Mouse (Mus musculus) heart, embryonic 16.5 days (tissue): Measurements from ENCODE around the gene Nectin1. TPM values are rescaled to one million over a fixed set of nuclear protein-coding genes. Genes with fewer than 3 reads are reported as not detected.

Experiments used
- ATAC-seq: fragments of 200-750 bp; cut with Nextera tagmentation; replicated peaks from 2 replicates; pipeline ENCODE4 v1.8.0; 2017; ENCODE audit warnings: moderate number of reproducible peaks; ENCODE audit not compliant: insufficient read depth, low FRiP score; ENCODE audit errors: extremely low read depth
- H3K27ac ChIP-seq: fragments of 300-500 bp; sonication (generic); 2 replicates; pipeline ENCODE4 v1.5.1; 2014; ENCODE audit warnings: mild to moderate bottlenecking, low read length, control low read depth, moderate library complexity
- H3K27me3 ChIP-seq: fragments of 300-500 bp; sonication (generic); 2 replicates; pipeline ENCODE4 v1.6.1; 2014; ENCODE audit warnings: low read length, mixed read lengths; ENCODE audit not compliant: control insufficient read depth, insufficient read depth
- H3K36me3 ChIP-seq: fragments of 300-500 bp; sonication (generic); 2 replicates; pipeline ENCODE4 v1.6.1; 2014; ENCODE audit not compliant: control insufficient read depth, insufficient read depth
- H3K4me1 ChIP-seq: fragments of 300-500 bp; sonication (generic); 2 replicates; pipeline ENCODE4 v1.6.1; 2014; ENCODE audit warnings: low read length, mixed read lengths; ENCODE audit not compliant: control insufficient read depth, insufficient read depth
- H3K4me2 ChIP-seq: fragments of 300-500 bp; sonication (generic); 2 replicates; pipeline ENCODE4 v1.6.1; 2014; ENCODE audit warnings: low read depth, mild to moderate bottlenecking, control low read depth, low read length
- H3K4me3 ChIP-seq: fragments of 300-500 bp; sonication (generic); 2 replicates; pipeline ENCODE4 v1.5.1; 2014; ENCODE audit warnings: mild to moderate bottlenecking, control low read depth, low read length
- H3K9ac ChIP-seq: fragments of 300-500 bp; sonication (generic); 2 replicates; pipeline ENCODE4 v1.6.1; 2014; ENCODE audit warnings: low read length, control low read depth
- H3K9me3 ChIP-seq: fragments of 300-500 bp; sonication (generic); replicated peaks from 2 replicates; pipeline ENCODE4 v1.6.1; 2016; ENCODE audit warnings: low read length; ENCODE audit not compliant: control insufficient read depth
- WGBS: fragments of 180-500 bp; shearing (Covaris S2); extraction: QIAGEN DNeasy Blood & Tissue Kit; methylation state at CpG from one replicate; pipeline ENCODE4 v1.1.7; 2014; 5-methylcytosine and 5-hydroxymethylcytosine counted together
- polyA plus RNA-seq: library from polyadenylated mRNA; unstranded; fragments of >200 nt; fragmentation: Nextera tagmentation; extraction: Ambion mirVana; gene quantifications from 2 replicates; pipeline ENCODE4 v1.2.1, GENCODE M21; 2015

Gene Nectin1
- polyA plus RNA-seq, 1 experiment from 2014 or later = 2.0 TPM

- no peak overlapping the region for H3K4me2 ChIP-seq
- H3K4me1 ChIP-seq = no peaks in the 10 kb centered on the region
- ATAC-seq = peak; percentile 55; the same call in 1 of the 2 replicates
- no peak overlapping the region for H3K4me3 ChIP-seq
- no peaks in the 10 kb centered on the region for H3K9me3 ChIP-seq
- H3K36me3 ChIP-seq = no peaks in the 10 kb centered on the region
- peaks cover 4% of the 10 kb centered on the region for H3K27me3 ChIP-seq
- 55% methylated on average over 4 of the region's 4 CpGs for WGBS
- peak overlapping the region; percentile 49; the same call in 1 of the 2 replicates for H3K27ac ChIP-seq
- no peak overlapping the region for H3K9ac ChIP-seq
Observed at GRCm38 (mm10) chr9:43719407-43719839, 24.4 kb upstream of the Nectin1 start.

- H3K27me3 ChIP-seq = peaks cover 4% of the 10 kb centered on the region
- H3K27ac ChIP-seq = peak overlapping the region; percentile 45; the same call in 1 of the 2 replicates
- H3K4me3 ChIP-seq = no peak overlapping the region
- no peak overlapping the region for H3K4me2 ChIP-seq
- no peaks in the 10 kb centered on the region for H3K36me3 ChIP-seq
- WGBS = 64% methylated on average over 1 of the region's 1 CpGs
- no peaks in the 10 kb centered on the region for H3K4me1 ChIP-seq
- H3K9ac ChIP-seq = no peak overlapping the region
- H3K9me3 ChIP-seq = no peaks in the 10 kb centered on the region
- peak; percentile 55; the same call in 1 of the 2 replicates for ATAC-seq
Observed at GRCm38 (mm10) chr9:43720046-43720445, 23.7 kb upstream of the Nectin1 start.

- no peaks in the 10 kb centered on the region for H3K4me1 ChIP-seq
- no peak overlapping the region for H3K27ac ChIP-seq
- H3K9ac ChIP-seq = no peak overlapping the region
- no peaks in the 10 kb centered on the region for H3K9me3 ChIP-seq
- peaks cover 2% of the 10 kb centered on the region; the same call in 1 of the 2 replicates for H3K27me3 ChIP-seq
- ATAC-seq = no peak
- H3K4me2 ChIP-seq = no peak overlapping the region
- H3K4me3 ChIP-seq = no peak overlapping the region
- WGBS = 15% methylated on average over 4 of the region's 4 CpGs
- no peaks in the 10 kb centered on the region for H3K36me3 ChIP-seq
Observed at GRCm38 (mm10) chr9:43724093-43724492, 19.7 kb upstream of the Nectin1 start.

GRCm38 (mm10) chr9:43729450-43730266 is 14.1 kb upstream of the Nectin1 start:
- no peaks in the 10 kb centered on the region for H3K36me3 ChIP-seq
- WGBS = 8% methylated on average over 10 of the region's 10 CpGs
- no peaks in the 10 kb centered on the region for H3K4me1 ChIP-seq
- H3K9me3 ChIP-seq = no peaks in the 10 kb centered on the region
- no peak overlapping the region for H3K9ac ChIP-seq
- no peak for ATAC-seq
- peaks cover 2% of the 10 kb centered on the region; the same call in 1 of the 2 replicates for H3K27me3 ChIP-seq
- no peak overlapping the region for H3K4me3 ChIP-seq
- no peak overlapping the region for H3K27ac ChIP-seq
- no peak overlapping the region; the same call in 1 of the 2 replicates for H3K4me2 ChIP-seq

- Histone ChIP-seq H3K9ac (no peak overlapping the region), H3K4me1 (no peaks in the 10 kb centered on the region), H3K4me2 (no peak overlapping the region), H3K27ac (no peak overlapping the region), H3K9me3 (no peaks in the 10 kb centered on the region), H3K4me3 (no peak overlapping the region), H3K36me3 (no peaks in the 10 kb centered on the region), H3K27me3 (peaks cover 5% of the 10 kb centered on the region)
- ATAC-seq = peak; percentile 37; the same call in 1 of the 2 replicates
- whole genome bisulfite sequencing = 18% methylated on average over 22 of the region's 22 CpGs
Observed at GRCm38 (mm10) chr9:43730284-43731027, 13.3 kb upstream of the Nectin1 start.

- 57% methylated on average over 6 of the region's 6 CpGs for WGBS
- Histone ChIP-seq H3K27ac (no peak overlapping the region), H3K9me3 (no peaks in the 10 kb centered on the region), H3K4me3 (no peak overlapping the region), H3K27me3 (peaks cover 5% of the 10 kb centered on the region), H3K9ac (no peak overlapping the region), H3K4me1 (no peaks in the 10 kb centered on the region), H3K36me3 (no peaks in the 10 kb centered on the region), H3K4me2 (no peak overlapping the region)
- no peak for ATAC-seq
Observed at GRCm38 (mm10) chr9:43731880-43732279, 11.9 kb upstream of the Nectin1 start.

GRCm38 (mm10) chr9:43732671-43733070 is 11.1 kb upstream of the Nectin1 start:
- no peak overlapping the region for H3K9ac ChIP-seq
- H3K27ac ChIP-seq = no peak overlapping the region
- no peak overlapping the region for H3K4me2 ChIP-seq
- peaks cover 5% of the 10 kb centered on the region for H3K27me3 ChIP-seq
- peaks cover 4% of the 10 kb centered on the region for H3K4me1 ChIP-seq
- 54% methylated on average over 8 of the region's 8 CpGs for WGBS
- H3K9me3 ChIP-seq = no peaks in the 10 kb centered on the region
- no peak for ATAC-seq
- no peaks in the 10 kb centered on the region for H3K36me3 ChIP-seq
- H3K4me3 ChIP-seq = no peak overlapping the region

GRCm38 (mm10) chr9:43734952-43735351 is 8.8 kb upstream of the Nectin1 start:
- no peak overlapping the region for H3K9ac ChIP-seq
- H3K4me3 ChIP-seq = no peak overlapping the region
- H3K9me3 ChIP-seq = no peaks in the 10 kb centered on the region
- ATAC-seq = no peak
- H3K36me3 ChIP-seq = no peaks in the 10 kb centered on the region
- H3K27me3 ChIP-seq = peaks cover 7% of the 10 kb centered on the region
- no peak overlapping the region for H3K4me2 ChIP-seq
- no peak overlapping the region for H3K27ac ChIP-seq
- peaks cover 7% of the 10 kb centered on the region for H3K4me1 ChIP-seq
